Mouse (Mus musculus): ENCODE results near the gene Mtmr6.

GRCm38 (mm10) chr14:60345326-60345876 is 80.4 kb downstream of the Mtmr6 start:
- no peak for TF ChIP-seq POLR2A (IDR thresholded peaks at IDR 0.05; ENCODE audit: insufficient read depth, low read depth, low read length)
- TF ChIP-seq CTCF (IDR thresholded peaks at IDR 0.05), result no peak
